Mouse (Mus musculus): Measurements from ENCODE around the gene Nup85.
A peak's percentile ranks its signal among the peaks of the same experiment; 100 is the strongest.

The Nup85 gene

GRCm38 (mm10) chr11:115584376-115585073 is 20.3 kb downstream of the Nup85 start:
- no peak for DNase-seq

GRCm38 (mm10) chr11:115585573-115586100 is 21.4 kb downstream of the Nup85 start:
- DNase-seq, result no peak

DNA sequence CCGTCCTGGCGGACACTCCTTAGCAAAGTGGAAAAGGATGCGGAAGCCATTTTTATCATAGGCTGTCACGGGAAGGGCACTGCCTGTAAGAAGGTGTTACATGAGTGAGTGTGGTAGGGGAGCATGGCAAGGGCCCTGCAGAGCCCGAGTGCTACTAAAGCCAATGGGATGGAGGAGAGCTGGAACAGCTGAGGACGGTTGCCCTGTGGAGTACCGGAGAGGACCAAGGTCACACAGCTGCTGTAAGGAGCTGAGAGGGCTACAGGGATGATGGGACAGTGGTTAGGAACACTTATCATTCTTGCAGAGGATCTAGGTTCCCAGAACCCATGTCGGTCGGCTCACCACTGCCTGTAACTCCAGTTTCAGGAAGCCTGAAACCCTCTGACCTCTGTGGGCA is 22.2 kb downstream of the Nup85 start:
- no peak for DNase-seq

GRCm38 (mm10) chr11:115587984-115588383 is 23.8 kb downstream of the Nup85 start:
- DNase-seq, result no peak

DNA sequence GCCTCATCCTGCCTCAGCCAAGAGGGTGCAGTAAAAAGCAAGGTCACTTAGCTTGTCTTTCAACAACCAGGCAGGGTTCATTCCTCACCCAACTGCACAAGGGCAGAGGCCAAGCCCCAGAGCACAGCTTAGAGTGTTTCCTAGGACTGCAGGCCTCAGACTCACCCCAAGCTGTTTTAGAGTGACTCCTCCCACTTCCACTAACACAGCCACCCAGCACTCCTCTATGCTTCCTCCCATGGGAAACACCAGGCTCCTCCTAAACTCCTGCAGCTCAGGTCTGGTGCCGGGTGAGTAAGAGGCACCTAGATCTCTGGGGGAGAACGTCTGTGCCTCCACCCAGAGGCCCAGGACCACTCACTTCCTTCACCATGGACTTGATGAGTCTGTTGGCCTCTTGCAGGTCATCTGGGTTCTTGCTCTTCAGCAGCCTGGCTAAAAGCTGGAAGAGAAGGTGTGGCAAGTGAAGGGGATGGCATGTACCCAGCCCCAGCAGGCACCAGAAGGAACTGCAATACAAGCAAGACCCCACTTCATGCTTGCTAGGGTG is 26.4 kb downstream of the Nup85 start:
- DNase-seq, result no peak

DNA sequence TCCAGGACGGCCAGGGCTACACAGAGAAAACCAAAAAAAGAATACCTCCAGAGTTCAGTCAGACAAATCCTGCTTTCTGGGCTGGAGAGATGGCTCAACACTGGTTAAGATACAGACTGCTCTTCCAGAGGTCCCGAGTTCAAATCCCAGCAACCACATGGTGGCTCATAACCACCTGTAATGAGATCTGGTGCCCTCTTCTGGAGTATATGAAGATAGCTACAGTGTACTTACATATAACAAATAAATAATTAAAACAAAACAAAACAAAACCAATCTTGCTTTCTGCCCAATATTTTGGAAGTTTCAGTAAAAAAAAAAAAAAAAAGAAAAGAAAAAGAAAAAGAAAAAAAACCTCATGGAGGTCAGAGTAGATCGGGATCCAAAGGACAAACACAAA is 31.0 kb downstream of the Nup85 start:
- DNase-seq, result no peak

DNA sequence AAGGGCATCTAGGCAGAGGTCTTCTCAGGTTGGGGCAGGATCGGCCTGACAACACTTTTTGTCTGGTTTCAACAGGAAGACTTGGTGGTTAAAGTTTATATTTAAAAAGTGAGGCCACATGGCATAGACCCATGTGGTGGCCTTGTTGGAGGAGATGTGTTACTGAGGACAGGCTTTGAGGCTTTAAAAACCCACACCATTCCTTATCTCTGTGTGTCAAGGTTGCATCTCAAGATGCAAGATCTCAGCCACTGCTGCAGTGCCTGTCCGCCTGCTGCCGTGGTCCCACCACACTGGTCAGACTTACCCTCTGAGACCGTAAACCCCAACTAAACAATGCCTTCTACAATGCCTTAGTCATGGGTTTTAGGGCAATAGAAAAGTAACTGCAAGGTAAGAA is 34.1 kb downstream of the Nup85 start:
- no peak for DNase-seq

- no peak for DNase-seq
Measured at GRCm38 (mm10) chr11:115599722-115600121, 35.5 kb downstream of the Nup85 start.

DNA sequence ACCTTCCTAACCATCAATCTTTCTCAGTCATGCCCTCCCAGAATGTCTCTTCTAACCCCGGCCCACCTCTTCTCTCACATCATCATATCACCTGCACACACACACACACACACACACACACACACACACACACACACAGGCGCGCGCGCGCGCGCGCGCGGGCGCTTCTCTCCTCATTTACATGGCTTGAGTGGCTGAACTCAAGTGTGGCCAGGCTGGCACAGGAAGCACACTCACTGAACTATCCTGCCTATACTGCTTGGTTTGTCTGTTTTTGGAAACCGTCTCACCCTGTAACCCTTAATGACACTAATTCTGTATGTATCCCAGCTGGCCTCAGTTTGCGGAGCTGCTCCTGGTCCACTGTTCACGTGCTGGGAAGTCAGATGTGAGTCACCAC is 36.5 kb downstream of the Nup85 start:
- DNase-seq, result no peak

DNA sequence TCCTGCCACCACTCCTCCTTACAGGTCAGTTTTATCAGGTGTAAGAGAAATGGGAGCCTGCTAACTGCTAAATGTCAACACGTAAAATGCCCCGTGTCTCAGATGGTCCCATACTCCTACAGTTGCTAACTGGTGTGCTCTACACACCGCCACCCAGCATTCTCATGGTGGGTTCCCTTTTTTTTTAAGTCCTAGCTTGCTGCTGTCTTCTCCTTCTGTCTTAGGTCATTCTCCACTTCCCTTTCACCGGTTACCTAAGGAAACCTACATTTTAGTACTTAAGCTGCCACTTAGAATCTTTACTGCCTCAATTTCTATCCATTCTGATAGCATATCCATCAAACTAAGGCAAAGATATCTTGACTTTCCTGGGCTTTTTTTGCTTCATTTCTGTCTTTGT is 36.9 kb downstream of the Nup85 start:
- DNase-seq, result no peak

DNA sequence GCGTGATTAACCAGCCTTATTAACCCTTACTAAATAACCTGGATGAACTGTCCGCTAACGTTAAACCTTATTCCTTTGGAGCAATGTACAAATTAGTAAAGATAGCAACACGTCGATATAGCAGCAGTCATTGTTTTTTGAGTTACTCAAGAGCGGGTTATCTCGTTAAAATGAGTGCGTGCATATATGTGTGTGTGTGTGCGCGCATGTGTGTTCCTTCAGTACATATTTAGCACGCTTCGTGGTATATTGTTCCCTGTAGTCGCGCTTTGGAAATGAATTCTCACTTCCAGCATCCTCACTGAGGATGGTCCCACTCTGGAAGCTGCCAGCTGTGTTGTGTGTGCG is 38.9 kb downstream of the Nup85 start:
- no peak for DNase-seq

DNA sequence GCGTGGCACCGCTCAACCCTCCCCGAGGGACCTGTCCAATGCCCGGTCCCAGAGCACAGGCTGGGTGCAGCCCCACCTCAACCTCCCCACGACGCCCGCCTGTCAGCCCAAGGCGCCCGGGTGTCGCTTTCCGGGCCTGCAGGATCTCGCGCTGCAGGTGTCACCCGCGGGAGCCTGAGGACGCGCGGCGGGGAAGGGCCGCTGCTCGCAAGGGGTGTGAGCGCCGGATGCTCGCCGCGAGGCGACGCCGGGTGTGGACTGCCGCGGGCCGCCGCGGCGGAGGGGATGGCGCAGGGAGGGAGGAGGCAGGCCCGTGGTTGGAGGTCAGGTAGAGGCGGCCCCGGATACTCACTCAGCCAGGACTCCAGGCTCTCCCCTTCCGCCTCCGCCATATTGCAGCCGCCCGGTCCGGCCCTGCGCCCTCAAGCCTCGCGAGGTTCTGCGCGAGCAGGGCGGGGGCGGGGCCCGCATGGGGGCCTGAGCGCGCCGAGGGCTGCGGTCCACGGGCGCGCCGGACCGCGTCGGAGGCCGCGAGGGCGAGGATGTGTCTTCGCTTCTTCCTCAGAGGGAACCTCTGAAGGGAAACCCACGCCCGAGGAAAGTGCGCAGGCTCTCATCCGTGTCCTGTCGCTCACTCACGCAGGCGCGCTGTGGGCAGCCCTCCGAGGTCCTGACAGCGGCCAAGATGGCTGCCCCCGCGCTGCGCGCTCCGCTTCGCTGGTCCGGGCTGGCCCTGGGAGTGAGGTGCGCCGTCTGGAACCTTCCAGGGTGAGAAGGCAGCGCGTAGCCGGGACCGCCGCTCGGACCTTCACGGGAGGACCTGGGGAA is 39.5 kb downstream of the Nup85 start, which contains the start of the genes Mrps7 and Gga3:
Gene Mrps7 (plus strand): TSS at position 450 of the 828 bp plus-strand sequence.
Gene Gga3 (minus strand): TSS at position 576 of the 828 bp plus-strand sequence.
- DNase-seq, result peak; percentile 94

DNA sequence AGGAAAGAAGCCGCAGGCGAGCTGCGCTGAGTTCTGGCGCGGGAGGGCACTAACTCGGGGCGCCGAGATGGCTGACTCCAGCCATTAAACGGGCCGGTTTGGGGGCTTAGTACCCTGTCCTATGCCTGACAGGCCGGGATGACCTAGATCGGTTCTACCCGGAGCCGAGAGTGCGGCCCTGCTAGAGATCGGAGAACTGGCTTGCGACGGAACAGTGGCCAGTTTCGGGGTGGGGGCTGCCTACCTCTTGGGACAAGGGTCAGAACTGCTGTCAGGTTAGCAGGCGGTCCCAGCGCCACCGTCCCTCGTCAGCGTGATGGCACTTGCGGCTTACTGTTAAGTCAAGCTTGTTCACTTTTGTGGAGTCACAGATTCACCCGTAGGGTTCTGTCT is 40.1 kb downstream of the Nup85 start:
- no peak for DNase-seq

DNA sequence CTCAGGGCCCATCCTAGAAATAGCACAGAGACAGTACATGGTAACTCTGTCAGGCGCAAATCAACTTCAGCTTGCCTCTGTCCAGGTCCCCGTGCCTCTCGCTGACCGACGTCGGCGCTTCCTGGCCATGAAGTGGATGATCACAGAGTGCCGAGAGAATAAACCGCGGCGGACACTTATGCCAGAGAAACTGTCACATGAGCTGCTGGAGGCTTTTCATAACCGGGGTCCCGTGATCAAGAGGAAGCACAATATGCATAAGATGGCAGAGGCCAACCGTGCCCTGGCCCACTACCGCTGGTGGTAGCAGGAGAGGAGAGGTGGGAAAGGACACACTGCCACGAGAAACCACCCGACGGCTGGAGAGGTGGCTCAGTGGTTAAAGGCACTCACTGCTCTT is 42.5 kb downstream of the Nup85 start:
- DNase-seq, result no peak

DNA sequence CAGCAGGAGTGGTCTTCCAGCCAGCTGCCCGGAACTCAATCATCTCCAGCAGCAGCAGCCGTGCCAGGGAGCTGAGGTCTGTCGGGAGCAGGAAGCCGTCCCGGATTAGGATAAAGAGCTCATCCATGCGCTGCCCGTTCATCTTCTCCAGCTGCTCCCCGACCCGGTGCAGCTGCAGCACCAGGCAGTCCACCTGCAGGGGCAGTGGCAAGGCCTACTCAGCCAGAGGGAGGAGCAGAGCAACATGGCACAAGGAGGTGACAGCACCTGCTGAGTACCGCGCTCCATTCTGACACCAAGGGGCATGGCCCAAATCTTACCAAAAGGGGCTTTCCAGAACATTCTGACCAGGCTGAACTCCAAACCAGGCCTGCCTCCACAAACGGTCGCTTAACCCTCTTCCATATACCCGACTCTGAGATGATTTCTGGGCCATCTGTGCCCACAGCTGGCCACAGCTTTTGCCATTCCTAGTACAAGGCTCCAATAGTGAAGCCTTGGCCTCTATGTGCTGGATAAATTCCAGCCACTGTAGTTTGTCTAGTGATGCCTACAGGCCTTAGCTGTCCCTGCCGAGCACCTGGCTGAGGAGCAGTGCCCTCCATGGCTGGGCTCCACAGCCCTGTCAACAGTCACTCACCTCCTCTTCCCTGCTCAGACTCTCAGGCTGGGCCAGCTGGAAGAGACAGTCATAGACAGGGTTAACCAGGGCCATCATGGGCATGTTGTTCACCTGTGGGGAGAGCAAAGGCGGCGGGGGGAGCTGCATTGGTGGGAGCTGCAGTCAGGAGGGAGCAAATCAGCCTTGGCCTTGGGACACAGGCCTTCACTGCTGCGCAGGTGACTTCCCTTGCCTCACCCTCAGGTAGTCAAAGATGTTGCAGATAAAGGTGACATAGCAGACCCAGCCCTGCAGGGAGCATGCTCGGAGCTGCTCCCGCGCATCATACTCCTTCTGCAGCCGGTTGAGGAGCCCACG is 44.5 kb downstream of the Nup85 start:
- DNase-seq, result no peak

DNA sequence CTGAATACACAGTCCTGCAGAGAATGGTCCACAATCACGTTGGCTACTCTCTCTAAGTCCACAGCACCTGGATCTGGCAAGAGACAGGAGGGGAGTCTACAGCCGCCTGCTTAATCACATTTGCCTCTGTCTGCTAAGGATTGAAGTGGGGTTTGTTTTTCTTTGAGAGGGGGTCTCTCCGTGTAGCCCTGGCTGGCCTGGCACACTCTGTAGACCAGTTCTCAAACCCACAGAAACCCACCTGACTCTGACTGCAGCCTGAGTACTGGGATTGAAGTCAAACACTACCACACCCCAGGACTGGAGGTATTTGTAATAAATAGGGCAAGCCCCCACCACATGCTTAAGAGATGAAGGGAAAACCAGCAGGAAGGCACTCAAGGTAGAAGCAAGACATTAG is 45.3 kb downstream of the Nup85 start:
- DNase-seq, result no peak

DNA sequence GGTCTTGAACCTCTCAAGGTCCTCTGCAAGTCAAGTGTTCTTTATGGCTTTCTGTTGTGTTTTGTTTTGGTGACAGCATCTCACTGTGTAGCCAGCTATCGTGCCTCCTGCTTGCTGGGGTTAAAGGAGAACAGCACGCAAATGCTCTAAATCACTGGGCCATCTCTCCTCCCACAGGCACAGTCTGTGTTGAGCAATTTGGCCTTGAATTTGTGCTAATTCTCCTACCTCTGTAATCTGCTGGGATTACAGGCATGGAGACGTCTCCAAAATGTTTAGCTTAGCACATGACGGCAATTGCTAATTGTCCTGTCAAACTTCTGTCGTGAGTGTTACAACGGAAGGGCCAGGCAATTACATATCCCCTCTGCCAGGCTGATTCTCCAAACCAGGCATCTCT is 46.9 kb downstream of the Nup85 start:
- DNase-seq, result no peak

DNA sequence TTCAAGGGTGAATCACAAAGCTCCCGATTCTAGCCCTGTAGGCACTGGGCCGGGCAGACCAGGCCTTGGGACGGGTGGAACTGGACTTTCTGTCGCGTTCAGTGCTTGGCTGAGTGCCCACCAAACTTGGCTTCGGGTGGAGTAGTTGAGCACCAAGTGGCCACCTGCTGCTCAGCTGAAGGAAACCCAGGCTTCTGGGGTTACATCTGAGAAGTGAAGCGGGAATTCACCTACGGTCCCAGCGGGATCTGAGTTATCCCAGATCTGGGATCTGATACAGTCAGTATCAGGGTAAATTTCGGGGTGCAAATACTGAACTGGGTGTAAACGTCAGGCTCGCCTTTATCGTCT is 47.8 kb downstream of the Nup85 start:
- peak; percentile 45 for DNase-seq

DNA sequence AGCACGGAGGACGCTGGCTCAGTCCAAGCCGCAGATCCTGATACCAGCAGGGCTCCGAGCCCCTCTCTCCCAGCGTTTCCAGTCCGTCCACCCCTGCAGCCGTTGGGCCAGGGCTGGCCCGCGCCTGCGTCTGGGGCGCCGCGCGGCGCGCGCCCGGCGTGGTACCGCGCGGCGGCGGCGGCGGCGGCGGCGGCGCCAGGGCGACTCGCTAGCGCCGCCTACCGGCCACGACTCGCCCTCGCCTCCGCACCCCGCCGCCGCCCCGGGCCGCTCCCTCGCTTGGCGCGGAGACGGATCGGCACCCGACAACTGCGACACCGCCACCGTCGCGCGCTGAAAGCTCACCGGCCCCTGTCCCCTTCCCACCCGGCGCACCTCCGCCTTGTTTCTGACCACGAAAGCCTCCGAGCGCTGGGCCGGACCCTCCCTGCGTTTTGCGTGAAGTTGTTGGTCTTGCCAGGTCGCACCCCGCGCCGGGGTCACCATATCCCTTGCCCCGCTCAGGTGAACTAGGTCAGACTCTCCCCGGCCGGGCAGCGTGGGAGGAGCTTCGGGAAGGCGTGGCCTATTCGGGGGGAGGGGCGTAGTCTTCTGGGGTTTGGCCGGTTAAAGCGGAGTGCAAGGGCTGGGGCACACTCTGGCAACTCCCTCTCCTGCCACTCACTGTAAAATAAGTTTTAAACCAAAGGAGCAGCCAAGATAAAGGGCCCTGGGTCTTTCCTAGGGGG is 48.3 kb downstream of the Nup85 start, which contains the start of gene Mif4gd:
Gene Mif4gd (minus strand): TSS at position 560 of the 728 bp plus-strand sequence.
- peak; percentile 98 for DNase-seq

DNA sequence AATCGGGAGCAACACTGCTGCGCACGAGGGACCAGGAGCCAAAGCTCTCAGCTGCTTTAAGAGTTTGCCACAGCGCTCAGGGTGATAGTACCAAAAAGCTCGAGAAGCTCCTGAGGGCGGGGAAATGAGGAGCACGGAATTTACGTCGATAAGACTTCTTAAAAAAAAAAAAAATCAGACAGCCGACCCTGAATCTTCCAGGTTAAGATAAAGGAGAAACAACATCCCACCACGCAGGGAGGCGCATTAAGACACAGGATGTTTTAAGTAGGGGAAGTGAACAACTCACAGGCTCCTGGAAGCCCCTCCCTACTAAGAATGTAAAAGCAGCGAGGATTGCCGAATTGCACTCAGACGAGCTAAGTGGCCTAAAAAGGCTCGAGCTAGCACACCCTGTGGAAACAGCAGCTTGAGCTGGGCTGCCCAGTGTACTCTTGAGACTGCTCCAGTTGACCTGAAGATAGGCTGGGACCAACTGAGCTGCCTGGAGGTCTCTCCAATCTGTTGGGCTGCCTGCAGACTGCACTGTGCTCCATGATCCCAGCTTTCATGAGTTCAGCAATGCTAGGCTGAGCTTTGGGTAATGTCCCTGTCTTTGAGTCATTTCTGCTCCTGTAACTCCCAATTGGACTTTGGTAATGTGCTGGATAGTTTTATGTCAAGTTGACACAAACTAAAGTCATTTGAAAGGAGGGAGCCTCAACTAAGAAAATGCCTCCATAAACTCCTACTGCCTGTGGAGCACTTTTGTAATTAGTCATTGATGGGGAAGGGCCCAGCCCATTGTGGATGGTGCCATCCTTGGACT is 49.1 kb downstream of the Nup85 start:
- DNase-seq, result peak; percentile 64
